Mouse (Mus musculus) megakaryocyte, embryonic 14.5 days (primary cell): ENCODE data around the gene Slc3a1.

Experiments used
- FLI1 ChIP-seq: IDR thresholded peaks from 2 replicates; pipeline ENCODE4 v1.6.1; 2012; ENCODE audit warnings: low read length, inconsistent platforms, mixed read lengths
- GATA1 ChIP-seq: IDR thresholded peaks from 3 replicates; pipeline ENCODE4 v1.6.1; 2012; ENCODE audit warnings: mixed read lengths, low read length, inconsistent platforms, borderline replicate concordance

DNA sequence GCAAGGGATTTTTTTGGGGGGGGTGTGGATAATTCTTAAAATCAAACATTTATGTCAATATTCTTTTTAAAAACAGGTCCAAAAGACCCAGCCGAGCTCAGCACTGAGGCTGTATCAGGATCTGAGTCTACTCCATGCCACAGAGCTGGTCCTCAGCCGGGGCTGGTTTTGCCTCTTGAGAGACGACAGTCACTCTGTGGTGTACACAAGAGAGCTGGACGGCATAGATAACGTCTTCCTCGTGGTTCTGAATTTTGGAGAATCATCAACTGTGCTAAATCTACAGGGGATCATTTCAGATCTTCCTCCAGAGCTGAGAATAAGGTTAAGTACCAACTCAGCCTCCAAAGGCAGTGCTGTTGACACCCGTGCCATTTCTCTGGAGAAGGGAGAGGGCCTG is 35.4 kb downstream of the Slc3a1 start:
- TF ChIP-seq GATA1 (no peak), FLI1 (no peak)
